In genomic region chr14:60238551-60238950, GRCm38 (mm10) we compare ENCODE assay signal across 31 mouse cellular contexts. TPM values are rescaled to one million over a fixed set of nuclear protein-coding genes. Genes with fewer than 3 reads are reported as not detected.
"Had no signal": no experiment of that assay in that cellular context is flagged by ENCODE, and none has a peak within 500 bp of the region (broad histone marks: within the 10 kb centered on the region; RNA-seq: fewer than 3 reads in every experiment).

No protein-coding gene starts in this region.

- H3K4me3 ChIP-seq: gastrocnemius, adult 2 months; heart, embryonic 13.5 days; heart, embryonic 15.5 days; hindbrain, embryonic 10.5 days; hindbrain, embryonic 12.5 days; intestine, embryonic 15.5 days; layer of hippocampus, adult 2 months; left cerebral cortex, adult 2 months; limb, embryonic 10.5 days; limb, embryonic 12.5 days; liver, embryonic 13.5 days; liver, embryonic 15.5 days had no signal

- H3K27me3 ChIP-seq: heart, embryonic 13.5 days; heart, embryonic 15.5 days; hindbrain, embryonic 12.5 days; intestine, embryonic 15.5 days; limb, embryonic 12.5 days; liver, embryonic 13.5 days; liver, embryonic 15.5 days had no signal

- ATAC-seq: hindbrain, embryonic 16.5 days; inflammation-experienced regulatory T-cells, adult 6 months; intestine, embryonic 15.5 days; intestine, postnatal 0 days had no signal

- H3K4me1 ChIP-seq: heart, embryonic 13.5 days; heart, embryonic 15.5 days; hindbrain, embryonic 10.5 days; hindbrain, embryonic 12.5 days; intestine, embryonic 15.5 days; limb, embryonic 10.5 days; limb, embryonic 12.5 days; liver, embryonic 13.5 days; liver, embryonic 15.5 days had no signal

- H3K9ac ChIP-seq: heart, embryonic 13.5 days; heart, embryonic 15.5 days; hindbrain, embryonic 12.5 days; hindbrain, embryonic 14.5 days; intestine, embryonic 15.5 days; limb, embryonic 12.5 days; liver, embryonic 13.5 days; liver, embryonic 15.5 days had no signal

- H3K9me3 ChIP-seq: heart, embryonic 13.5 days; heart, embryonic 15.5 days; hindbrain, embryonic 10.5 days; hindbrain, embryonic 12.5 days; intestine, embryonic 15.5 days; limb, embryonic 10.5 days; limb, embryonic 12.5 days; liver, embryonic 13.5 days; liver, embryonic 15.5 days had no signal

- H3K4me2 ChIP-seq: heart, embryonic 11.5 days; heart, embryonic 13.5 days; heart, embryonic 15.5 days; hindbrain, embryonic 12.5 days; hindbrain, embryonic 14.5 days; intestine, embryonic 15.5 days; limb, embryonic 12.5 days; liver, embryonic 11.5 days; liver, embryonic 13.5 days; liver, embryonic 15.5 days had no signal

- DNase-seq: gastrocnemius, adult 2 months; gastrocnemius, postnatal 10 days; gastrocnemius, postnatal 25 days; heart, postnatal 36 days; kidney, adult 18-20 months; kidney, adult 9 months; kidney, postnatal 10 days; kidney, postnatal 25 days; kidney, postnatal 4 days; liver; liver, embryonic 13.5 days had no signal

- H3K27ac ChIP-seq: gastrocnemius, adult 2 months; heart, embryonic 13.5 days; heart, embryonic 15.5 days; hindbrain, embryonic 10.5 days; hindbrain, embryonic 12.5 days; hindbrain, embryonic 14.5 days; intestine, embryonic 15.5 days; layer of hippocampus, adult 2 months; left cerebral cortex, adult 2 months; limb, embryonic 10.5 days; limb, embryonic 12.5 days; liver, embryonic 13.5 days; liver, embryonic 15.5 days had no signal

RNA-seq across cellular contexts. Expression of gene Nupl1, which starts 12.7 kb away (rescaled TPM):
- total RNA-seq: gastrocnemius, adult 2 months; gastrocnemius, postnatal 10 days; gastrocnemius, postnatal 25 days; gastrocnemius, postnatal 4 days; granulocyte monocyte progenitor cell, adult 5-6 weeks; heart, postnatal 36 days; left cerebral cortex, adult 2 months had no signal
- polyA plus RNA-seq: heart, embryonic 11.5 days; heart, embryonic 13.5 days; heart, embryonic 15.5 days; inflammation-experienced regulatory T-cells, adult 6 months; intestine, postnatal 0 days; kidney, embryonic 16.5 days; limb, embryonic 10.5 days; limb, embryonic 12.5 days; limb, embryonic 14.5 days; liver, embryonic 11.5 days; liver, embryonic 13.5 days had no signal
